Mouse (Mus musculus): ENCODE data around the gene Prkaa1. TPM values are rescaled to one million over a fixed set of nuclear protein-coding genes. Genes with fewer than 3 reads are reported as not detected.
A peak's percentile ranks its signal among the peaks of the same experiment; 100 is the strongest.

Gene Prkaa1
- 13.9 and 20.1 TPM in 2 replicates for polyA plus RNA-seq (2015; fragmentation: Nextera tagmentation; extraction: Ambion mirVana)

- under 1% methylated on average over 79 of the region's 80 CpGs for WGBS (ENCODE audit: insufficient replicate concordance)
- peaks cover 82% of the 10 kb centered on the region for H3K4me1 ChIP-seq (replicated peaks)
- peak; percentile 78 for ATAC-seq (ENCODE audit: low read depth)
- peak within 1 kb of the TSS; percentile 98 for H3K9ac ChIP-seq
- H3K4me2 ChIP-seq: peak within 1 kb of the TSS; percentile 82
- H3K9me3 ChIP-seq (replicated peaks): no peaks in the 10 kb centered on the region
- DNase-seq: peak; percentile 64
- H3K27me3 ChIP-seq: no peaks in the 10 kb centered on the region
- peak within 1 kb of the TSS; percentile 94 for H3K27ac ChIP-seq
- H3K4me3 ChIP-seq (replicated peaks): peak within 1 kb of the TSS; percentile 99
- peaks cover 18% of the 10 kb centered on the region for H3K36me3 ChIP-seq
These were observed at the start of gene Prkaa1 for GRCm38 (mm10) chr15:5143361-5144020. TSS of gene Prkaa1 (plus strand) at chr15:5143861.

- Histone ChIP-seq H3K4me3 (replicated peaks) (no peak overlapping the region), H3K4me2 (no peak overlapping the region), H3K36me3 (no peaks in the 10 kb centered on the region), H3K27me3 (no peaks in the 10 kb centered on the region), H3K27ac (no peak overlapping the region), H3K4me1 (replicated peaks) (peaks cover 6% of the 10 kb centered on the region), H3K9ac (no peak overlapping the region), H3K9me3 (replicated peaks) (no peaks in the 10 kb centered on the region)
- ATAC-seq (ENCODE audit: low read depth) (no peak), DNase-seq (no peak)
- 66% methylated on average over 11 of the region's 11 CpGs for WGBS (ENCODE audit: insufficient replicate concordance)
These were observed 47.9 kb upstream of the Prkaa1 start for GRCm38 (mm10) chr15:5095534-5096301.

- Histone ChIP-seq H3K4me3 (replicated peaks) (no peak overlapping the region), H3K9me3 (replicated peaks) (no peaks in the 10 kb centered on the region), H3K4me2 (no peak overlapping the region), H3K9ac (no peak overlapping the region), H3K4me1 (replicated peaks) (peaks cover 6% of the 10 kb centered on the region), H3K36me3 (no peaks in the 10 kb centered on the region), H3K27me3 (no peaks in the 10 kb centered on the region), H3K27ac (no peak overlapping the region)
- peak; percentile 85 for ATAC-seq (ENCODE audit: low read depth)
- WGBS (ENCODE audit: insufficient replicate concordance): 36% methylated on average over 1 of the region's 1 CpGs
- DNase-seq: no peak
These were observed 46.3 kb upstream of the Prkaa1 start for GRCm38 (mm10) chr15:5097376-5097775.

GRCm38 (mm10) chr15:5102312-5102711 lies 41.3 kb upstream of the Prkaa1 start:
- Histone ChIP-seq H3K36me3 (no peaks in the 10 kb centered on the region), H3K27me3 (0 out of 2 replicates have a peak, but pooled peaks cover 6% of the 10 kb centered on the region), H3K9me3 (replicated peaks) (no peaks in the 10 kb centered on the region), H3K4me2 (no peak overlapping the region), H3K4me3 (replicated peaks) (no peak overlapping the region), H3K27ac (no peak overlapping the region), H3K4me1 (replicated peaks) (peaks cover 6% of the 10 kb centered on the region), H3K9ac (no peak overlapping the region)
- 74% methylated on average over 4 of the region's 4 CpGs for WGBS (ENCODE audit: insufficient replicate concordance)
- DNase-seq (no peak), ATAC-seq (ENCODE audit: low read depth) (no peak)

DNA sequence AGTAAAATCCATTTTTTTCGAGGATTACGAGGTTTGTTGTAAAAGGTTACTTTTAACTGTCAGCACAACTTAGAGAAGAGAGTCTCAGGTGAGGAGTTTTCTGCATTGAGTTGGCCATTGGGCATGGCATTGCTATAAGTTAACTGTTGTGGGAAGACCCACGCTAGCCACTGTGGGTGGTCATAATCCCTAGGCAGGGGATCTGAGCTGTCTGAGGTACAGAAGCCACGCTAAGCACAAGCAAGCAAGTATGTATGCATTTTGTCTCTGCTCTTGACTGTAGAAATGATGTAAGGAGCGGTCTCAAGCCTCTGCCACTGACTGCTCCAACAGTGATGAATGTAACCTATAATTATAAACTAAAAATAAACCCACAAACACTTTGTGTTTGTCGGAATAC lies 37.8 kb upstream of the Prkaa1 start:
- peaks cover 10% of the 10 kb centered on the region for H3K4me1 ChIP-seq (replicated peaks)
- H3K27ac ChIP-seq: no peak overlapping the region
- DNase-seq: no peak
- H3K9me3 ChIP-seq (replicated peaks): no peaks in the 10 kb centered on the region
- 74% methylated on average over 6 of the region's 6 CpGs for WGBS (ENCODE audit: insufficient replicate concordance)
- H3K4me2 ChIP-seq: no peak overlapping the region
- no peak overlapping the region for H3K9ac ChIP-seq
- H3K27me3 ChIP-seq: peaks cover 23% of the 10 kb centered on the region
- no peaks in the 10 kb centered on the region for H3K36me3 ChIP-seq
- H3K4me3 ChIP-seq (replicated peaks): no peak overlapping the region
- ATAC-seq (ENCODE audit: low read depth): no peak

DNA sequence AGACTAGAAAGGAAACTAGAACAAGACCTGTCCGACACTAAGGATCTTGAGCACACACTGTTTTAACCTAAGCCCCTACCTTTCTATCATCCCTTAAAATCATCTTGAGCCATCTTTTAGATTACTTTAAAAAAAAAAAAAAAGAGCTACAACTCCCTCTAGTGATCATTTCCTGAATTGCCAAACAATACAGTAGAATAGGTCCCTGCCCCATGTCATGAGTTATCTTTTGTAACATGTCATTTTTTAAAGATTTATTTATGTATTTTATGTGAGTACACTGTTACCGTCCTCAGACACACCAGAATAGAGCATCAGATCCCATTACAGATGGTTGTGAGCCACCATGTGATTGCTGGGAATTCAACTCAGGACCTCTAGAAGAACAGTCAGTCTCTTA lies 37.4 kb upstream of the Prkaa1 start:
- 30% methylated on average over 2 of the region's 2 CpGs for WGBS (ENCODE audit: insufficient replicate concordance)
- Histone ChIP-seq H3K4me2 (no peak overlapping the region), H3K27ac (no peak overlapping the region), H3K9me3 (replicated peaks) (no peaks in the 10 kb centered on the region), H3K27me3 (peaks cover 23% of the 10 kb centered on the region), H3K4me3 (replicated peaks) (no peak overlapping the region), H3K4me1 (replicated peaks) (peaks cover 10% of the 10 kb centered on the region), H3K36me3 (no peaks in the 10 kb centered on the region), H3K9ac (no peak overlapping the region)
- no peak for DNase-seq
- no peak; the same call in 1 of the 2 replicates for ATAC-seq (ENCODE audit: low read depth)

GRCm38 (mm10) chr15:5107686-5108654 lies 35.7 kb upstream of the Prkaa1 start, which contains the start of gene Card6:
TSS of gene Card6 (minus strand) at chr15:5108539.
- no peaks in the 10 kb centered on the region for H3K36me3 ChIP-seq
- no peaks in the 10 kb centered on the region for H3K9me3 ChIP-seq (replicated peaks)
- 6% methylated on average over 21 of the region's 21 CpGs for WGBS (ENCODE audit: insufficient replicate concordance)
- H3K27me3 ChIP-seq: peaks cover 23% of the 10 kb centered on the region
- DNase-seq (no peak), ATAC-seq (ENCODE audit: low read depth) (no peak)
- H3K4me1 ChIP-seq (replicated peaks): peaks cover 23% of the 10 kb centered on the region
- peak within 1 kb of the TSS; percentile 51 for H3K4me2 ChIP-seq
- H3K9ac ChIP-seq: peak within 1 kb of the TSS; percentile 49
- peak within 1 kb of the TSS; percentile 44 for H3K4me3 ChIP-seq (replicated peaks)
- H3K27ac ChIP-seq: peak within 1 kb of the TSS; percentile 20; the same call in 1 of the 2 replicates

DNA sequence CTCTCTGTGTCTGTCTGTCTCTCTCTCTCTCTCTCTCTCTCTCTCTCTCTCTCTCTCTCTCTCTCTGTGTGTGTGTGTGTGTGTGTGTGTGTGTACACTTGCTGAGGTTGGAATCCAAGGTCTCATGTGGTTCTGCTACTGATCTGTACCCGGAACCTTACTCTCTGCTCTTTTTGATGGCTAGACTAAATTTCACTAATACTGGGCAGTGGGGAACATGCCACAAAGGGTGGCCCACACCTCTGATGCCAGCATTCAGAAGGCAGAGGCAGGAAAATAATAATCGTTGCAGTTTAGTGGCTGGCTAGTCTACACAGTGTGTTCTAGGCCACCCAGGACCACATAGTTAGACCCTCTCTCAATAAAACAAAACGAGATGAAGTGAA lies 35.0 kb upstream of the Prkaa1 start:
- Histone ChIP-seq H3K27ac (no peak overlapping the region), H3K9me3 (replicated peaks) (no peaks in the 10 kb centered on the region), H3K4me2 (peak overlapping the region; percentile 51), H3K9ac (0 out of 2 replicates have a peak overlapping the region, but pooled peaks have one; percentile 49), H3K27me3 (peaks cover 23% of the 10 kb centered on the region), H3K4me1 (replicated peaks) (peaks cover 30% of the 10 kb centered on the region), H3K36me3 (no peaks in the 10 kb centered on the region), H3K4me3 (replicated peaks) (peak overlapping the region; percentile 44; the same call in 1 of the 2 replicates)
- no peak for ATAC-seq (ENCODE audit: low read depth)
- 26% methylated on average over 3 of the region's 3 CpGs for WGBS (ENCODE audit: insufficient replicate concordance)
- DNase-seq: no peak

GRCm38 (mm10) chr15:5112651-5113050 lies 31.0 kb upstream of the Prkaa1 start:
- peak; percentile 55 for ATAC-seq (ENCODE audit: low read depth)
- peak overlapping the region; percentile 36 for H3K4me2 ChIP-seq
- H3K36me3 ChIP-seq: peaks cover 5% of the 10 kb centered on the region
- peak overlapping the region; percentile 51 for H3K27ac ChIP-seq
- H3K9ac ChIP-seq: peak overlapping the region; percentile 29; the same call in 1 of the 2 replicates
- peaks cover 15% of the 10 kb centered on the region for H3K27me3 ChIP-seq
- H3K9me3 ChIP-seq (replicated peaks): no peaks in the 10 kb centered on the region
- no peak overlapping the region for H3K4me3 ChIP-seq (replicated peaks)
- peak; percentile 52 for DNase-seq
- 28% methylated on average over 3 of the region's 3 CpGs for WGBS (ENCODE audit: insufficient replicate concordance)
- H3K4me1 ChIP-seq (replicated peaks): peaks cover 50% of the 10 kb centered on the region

DNA sequence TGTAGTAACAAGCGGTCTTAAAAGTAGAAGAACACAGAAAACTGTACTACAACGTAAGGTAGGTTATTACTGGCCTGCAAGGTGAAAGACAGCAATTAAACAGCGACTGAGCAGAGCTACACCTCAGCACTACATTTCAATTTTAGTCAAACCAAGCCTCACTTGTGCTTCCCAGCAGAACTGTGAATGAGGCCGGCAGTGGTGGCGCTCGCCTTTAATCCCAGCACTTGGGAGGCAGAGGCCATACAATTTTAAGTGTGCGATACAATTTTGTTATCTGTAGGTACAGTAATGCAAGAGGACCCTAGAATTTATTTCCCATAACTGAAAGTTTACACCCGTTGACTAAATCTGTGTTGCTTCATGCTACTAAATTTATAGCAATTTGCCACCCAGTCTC lies 28.5 kb upstream of the Prkaa1 start:
- H3K4me3 ChIP-seq (replicated peaks): peak overlapping the region; percentile 84
- ATAC-seq (ENCODE audit: low read depth) (no peak), DNase-seq (no peak)
- H3K36me3 ChIP-seq: peaks cover 31% of the 10 kb centered on the region
- H3K27ac ChIP-seq: peak overlapping the region; percentile 91
- WGBS (ENCODE audit: insufficient replicate concordance): 61% methylated on average over 8 of the region's 8 CpGs
- H3K4me1 ChIP-seq (replicated peaks): peaks cover 67% of the 10 kb centered on the region
- no peaks in the 10 kb centered on the region for H3K9me3 ChIP-seq (replicated peaks)
- H3K9ac ChIP-seq: peak overlapping the region; percentile 83
- H3K4me2 ChIP-seq: peak overlapping the region; percentile 71
- no peaks in the 10 kb centered on the region for H3K27me3 ChIP-seq

Data from liver, embryonic 13.5 days (tissue).